Mouse (Mus musculus) olfactory bulb, adult 2 months (tissue): ENCODE results near the gene Hic2.

Source experiments
- CTCF ChIP-seq: fragments of 200-500 bp; IDR thresholded peaks from 2 replicates; pipeline ENCODE4 v1.5.1; 2012; ENCODE audit warnings: low read depth, mild to moderate bottlenecking, low read length, moderate library complexity; ENCODE audit not compliant: insufficient read depth
- POLR2A ChIP-seq: fragments of 200-500 bp; IDR thresholded peaks from 2 replicates; pipeline ENCODE4 v1.6.1; 2012; ENCODE audit warnings: mild to moderate bottlenecking, low read depth, low read length, moderate library complexity; ENCODE audit not compliant: insufficient read depth

DNA sequence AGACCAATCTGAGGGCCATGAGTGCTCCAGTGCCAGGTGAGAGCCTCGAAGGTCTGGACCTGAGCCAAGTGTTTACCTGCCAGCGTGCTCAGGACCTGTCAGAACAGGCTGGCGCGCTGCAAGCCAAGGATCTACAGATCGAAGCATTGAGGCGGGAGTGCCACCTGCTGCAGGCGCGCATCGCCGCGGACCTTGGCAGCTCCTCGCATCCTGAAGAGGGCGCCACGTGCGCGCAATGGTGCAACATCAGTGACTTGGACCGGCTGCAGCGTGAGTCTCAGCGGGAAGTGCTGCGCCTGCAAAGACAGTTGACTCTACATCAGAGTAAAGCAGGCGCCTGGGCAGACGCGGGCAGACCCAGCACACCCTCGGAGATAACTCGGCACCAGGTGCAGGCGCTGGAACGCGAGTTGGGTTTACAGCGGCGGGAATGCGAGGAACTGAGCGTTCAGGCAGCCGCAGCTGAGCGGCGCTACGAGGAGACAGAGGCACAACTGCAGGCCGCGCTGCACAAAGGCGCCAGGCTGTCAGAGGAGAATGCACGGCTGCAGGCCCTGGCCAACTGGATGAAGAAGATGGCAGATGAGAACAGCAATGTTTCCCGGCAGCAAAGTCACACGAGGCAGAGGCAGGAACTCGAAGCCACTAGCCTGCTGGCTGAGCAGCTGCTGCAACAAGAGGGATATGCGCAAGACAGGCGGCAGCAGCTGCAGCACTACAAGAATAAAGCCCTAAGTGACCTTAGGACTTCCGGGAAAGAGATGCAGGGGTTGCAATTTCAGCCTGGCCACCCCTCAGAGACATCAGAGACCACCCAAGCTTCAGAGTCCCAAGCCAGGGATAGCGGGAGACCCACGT is 23.2 kb upstream of the Hic2 start:
- TF ChIP-seq CTCF, result peak; percentile 75
- TF ChIP-seq POLR2A, result no peak
